Mouse (Mus musculus): Measurements from ENCODE around the gene Sema5a. TPM values are rescaled to one million over a fixed set of nuclear protein-coding genes. Genes with fewer than 3 reads are reported as not detected.
A peak's percentile ranks its signal among the peaks of the same experiment; 100 is the strongest.

The Sema5a gene
- polyA plus RNA-seq, 1 experiment from 2014 or later: 26.8 TPM

DNA sequence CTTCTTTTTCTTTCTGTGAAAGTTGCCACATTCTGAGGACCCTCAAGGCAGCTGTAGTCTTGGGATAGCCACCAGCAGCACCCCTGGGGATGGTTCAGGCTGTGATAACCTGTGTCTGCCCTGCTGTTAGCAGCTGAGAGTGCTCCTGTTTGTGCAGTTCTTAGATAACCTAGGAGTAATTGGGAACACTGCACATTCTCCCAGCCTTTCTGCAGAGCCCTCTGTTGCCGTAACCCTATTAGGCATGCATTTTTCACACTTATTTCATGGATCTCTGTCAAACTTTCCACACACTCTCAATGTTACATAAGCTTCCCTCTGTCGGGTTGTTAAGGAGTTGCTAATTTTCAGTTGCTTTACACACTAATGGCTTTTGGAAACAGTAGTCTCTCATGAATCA is 34.0 kb downstream of the Sema5a start:
- Histone ChIP-seq H3K27me3 (no peaks in the 10 kb centered on the region), H3K27ac (no peak overlapping the region), H3K4me2 (no peak overlapping the region), H3K9me3 (no peaks in the 10 kb centered on the region), H3K9ac (no peak overlapping the region), H3K4me3 (no peak overlapping the region), H3K36me3 (no peaks in the 10 kb centered on the region), H3K4me1 (peaks cover 15% of the 10 kb centered on the region; the same call in 1 of the 2 replicates)
- WGBS: 31% methylated on average over 2 of the region's 2 CpGs
- ATAC-seq (ENCODE audit: insufficient number of reproducible peaks, low FRiP score, low TSS enrichment, low read depth): no peak

DNA sequence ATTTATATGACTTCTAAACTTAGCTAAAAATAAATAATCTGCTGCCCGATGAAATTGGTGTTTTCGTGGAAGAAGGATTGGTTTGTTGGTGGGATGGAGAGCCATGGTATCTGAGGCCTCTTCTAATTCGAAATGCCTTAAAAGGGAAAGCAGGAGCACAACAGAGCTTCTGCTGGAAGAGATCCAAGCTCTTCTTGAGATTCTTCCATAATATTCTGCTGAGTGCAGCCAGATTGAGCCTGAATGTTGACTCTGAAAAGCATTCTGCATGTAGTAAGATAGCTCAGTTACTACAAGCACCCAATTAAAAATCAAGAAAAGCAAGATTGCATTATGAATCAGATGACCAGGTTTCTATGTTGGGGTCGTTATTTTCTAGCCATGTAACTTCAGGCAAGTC is 36.8 kb downstream of the Sema5a start:
- Histone ChIP-seq H3K36me3 (no peaks in the 10 kb centered on the region), H3K4me2 (no peak overlapping the region), H3K27me3 (no peaks in the 10 kb centered on the region), H3K4me1 (peaks cover 8% of the 10 kb centered on the region; the same call in 1 of the 2 replicates), H3K4me3 (no peak overlapping the region), H3K27ac (no peak overlapping the region), H3K9me3 (no peaks in the 10 kb centered on the region), H3K9ac (no peak overlapping the region)
- ATAC-seq (ENCODE audit: insufficient number of reproducible peaks, low FRiP score, low TSS enrichment, low read depth): no peak
- WGBS: 80% methylated on average over 4 of the region's 4 CpGs

- ATAC-seq (ENCODE audit: insufficient number of reproducible peaks, low FRiP score, low TSS enrichment, low read depth): no peak
- Histone ChIP-seq H3K27ac (no peak overlapping the region), H3K4me2 (no peak overlapping the region), H3K36me3 (no peaks in the 10 kb centered on the region), H3K27me3 (no peaks in the 10 kb centered on the region), H3K4me1 (peaks cover 8% of the 10 kb centered on the region), H3K9me3 (no peaks in the 10 kb centered on the region), H3K9ac (no peak overlapping the region), H3K4me3 (no peak overlapping the region)
- WGBS: 69% methylated on average over 2 of the region's 2 CpGs
Observed at GRCm38 (mm10) chr15:32284688-32285087, 40.1 kb downstream of the Sema5a start.

GRCm38 (mm10) chr15:32286296-32286695 is 41.7 kb downstream of the Sema5a start:
- no peaks in the 10 kb centered on the region for H3K27me3 ChIP-seq
- WGBS: 75% methylated on average over 3 of the region's 3 CpGs
- H3K4me3 ChIP-seq: no peak overlapping the region
- H3K9me3 ChIP-seq: no peaks in the 10 kb centered on the region
- ATAC-seq (ENCODE audit: insufficient number of reproducible peaks, low FRiP score, low TSS enrichment, low read depth): no peak
- H3K36me3 ChIP-seq: no peaks in the 10 kb centered on the region
- H3K4me1 ChIP-seq: peaks cover 8% of the 10 kb centered on the region
- H3K27ac ChIP-seq: no peak overlapping the region
- H3K4me2 ChIP-seq: no peak overlapping the region
- no peak overlapping the region for H3K9ac ChIP-seq

DNA sequence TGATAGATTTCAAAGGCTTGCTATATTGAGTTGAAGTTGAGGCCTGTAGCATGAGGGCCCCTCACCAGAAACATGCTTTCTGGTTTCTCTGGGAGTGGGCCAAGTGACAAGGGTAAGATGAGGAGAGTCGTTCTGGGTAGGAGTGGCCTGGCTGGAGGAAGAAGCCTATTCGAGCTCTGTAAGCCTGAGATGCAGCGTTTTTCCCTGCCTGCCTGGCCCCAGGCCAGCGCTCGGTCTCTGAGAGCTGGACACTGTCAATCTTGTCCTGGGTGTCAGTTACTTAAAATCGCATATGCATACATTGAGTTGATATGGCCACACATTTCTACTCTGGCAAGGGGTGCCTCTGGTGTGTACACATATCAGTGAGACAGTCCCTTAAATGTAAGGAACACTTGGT is 43.9 kb downstream of the Sema5a start:
- Histone ChIP-seq H3K9me3 (no peaks in the 10 kb centered on the region), H3K4me3 (no peak overlapping the region), H3K4me1 (peaks cover 8% of the 10 kb centered on the region), H3K27me3 (no peaks in the 10 kb centered on the region), H3K36me3 (no peaks in the 10 kb centered on the region), H3K4me2 (no peak overlapping the region), H3K27ac (no peak overlapping the region), H3K9ac (no peak overlapping the region)
- WGBS: 33% methylated on average over 6 of the region's 6 CpGs
- ATAC-seq (ENCODE audit: insufficient number of reproducible peaks, low FRiP score, low TSS enrichment, low read depth): peak; percentile 10; the same call in 1 of the 2 replicates

GRCm38 (mm10) chr15:32291000-32291399 is 46.4 kb downstream of the Sema5a start:
- Histone ChIP-seq H3K27ac (no peak overlapping the region), H3K4me3 (no peak overlapping the region), H3K4me1 (peaks cover 8% of the 10 kb centered on the region), H3K36me3 (no peaks in the 10 kb centered on the region), H3K9me3 (no peaks in the 10 kb centered on the region), H3K9ac (no peak overlapping the region), H3K4me2 (no peak overlapping the region), H3K27me3 (no peaks in the 10 kb centered on the region)
- WGBS: 67% methylated on average over 3 of the region's 3 CpGs
- no peak for ATAC-seq (ENCODE audit: insufficient number of reproducible peaks, low FRiP score, low TSS enrichment, low read depth)

DNA sequence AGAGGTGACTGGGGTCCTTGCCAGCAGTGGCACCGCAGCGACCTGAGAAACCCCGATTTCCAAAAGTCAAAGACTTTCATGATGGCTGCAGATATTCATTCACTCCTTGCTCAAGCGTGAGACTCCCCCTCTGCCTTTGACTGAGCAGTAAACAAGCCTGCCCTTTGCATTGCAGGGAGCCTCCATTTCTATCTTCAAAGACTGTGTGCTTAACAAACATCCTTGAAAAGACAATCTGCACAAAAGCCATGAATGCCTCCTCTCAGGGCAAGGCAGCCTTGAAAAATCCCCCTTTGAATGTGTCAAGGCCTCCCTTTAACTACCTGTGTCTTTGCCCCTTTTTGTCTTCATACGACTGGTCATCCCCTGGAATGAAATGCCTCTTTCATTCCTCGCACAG is 51.9 kb downstream of the Sema5a start:
- H3K4me1 ChIP-seq: no peaks in the 10 kb centered on the region
- no peak overlapping the region for H3K27ac ChIP-seq
- H3K36me3 ChIP-seq: no peaks in the 10 kb centered on the region
- ATAC-seq (ENCODE audit: insufficient number of reproducible peaks, low FRiP score, low TSS enrichment, low read depth): no peak
- no peaks in the 10 kb centered on the region for H3K9me3 ChIP-seq
- H3K27me3 ChIP-seq: no peaks in the 10 kb centered on the region
- H3K4me2 ChIP-seq: no peak overlapping the region
- no peak overlapping the region for H3K9ac ChIP-seq
- H3K4me3 ChIP-seq: no peak overlapping the region
- 86% methylated on average over 6 of the region's 6 CpGs for WGBS

DNA sequence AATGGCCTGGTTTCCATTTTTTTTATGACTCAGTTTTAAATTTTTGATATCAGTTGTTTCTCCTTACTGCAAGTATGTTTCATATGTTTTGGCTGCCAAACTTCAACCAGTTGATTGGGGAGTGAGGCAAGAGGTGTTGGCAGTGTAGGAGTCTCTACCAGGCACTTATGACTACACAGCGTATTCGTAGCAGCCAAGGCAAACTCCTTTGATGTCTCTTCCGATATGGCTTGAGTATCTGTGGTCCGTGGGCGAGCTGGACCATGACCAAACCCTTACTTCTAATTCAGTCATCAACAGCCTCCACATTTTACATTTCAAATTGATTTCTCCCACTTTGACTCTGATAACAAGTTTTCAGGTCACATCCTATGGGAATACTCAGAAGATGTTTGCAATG is 52.7 kb downstream of the Sema5a start:
- H3K27me3 ChIP-seq: no peaks in the 10 kb centered on the region
- no peaks in the 10 kb centered on the region for H3K9me3 ChIP-seq
- no peak overlapping the region for H3K9ac ChIP-seq
- no peak overlapping the region for H3K4me2 ChIP-seq
- H3K4me3 ChIP-seq: no peak overlapping the region
- no peaks in the 10 kb centered on the region for H3K4me1 ChIP-seq
- no peak for ATAC-seq (ENCODE audit: insufficient number of reproducible peaks, low FRiP score, low TSS enrichment, low read depth)
- H3K27ac ChIP-seq: no peak overlapping the region
- WGBS: 80% methylated on average over 5 of the region's 5 CpGs
- H3K36me3 ChIP-seq: no peaks in the 10 kb centered on the region

DNA sequence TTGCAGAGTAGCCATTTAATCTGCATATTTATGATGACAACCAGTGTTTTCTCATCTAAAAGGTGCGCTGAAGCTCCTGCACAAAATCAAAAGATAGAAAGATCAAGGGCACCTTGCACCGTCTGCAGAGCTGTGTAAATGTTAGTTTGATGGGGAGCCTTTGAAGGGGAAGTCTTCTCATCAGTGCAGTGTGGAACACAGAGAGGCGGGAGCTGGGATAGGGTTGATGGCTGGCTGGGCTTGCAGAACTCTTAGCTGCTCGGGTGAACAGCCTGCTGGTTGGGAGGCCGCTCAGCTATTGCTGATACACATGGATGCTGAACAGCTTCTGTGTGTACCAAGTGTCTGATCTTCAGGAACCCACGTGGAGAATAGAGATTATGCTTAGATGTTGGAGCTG is 53.9 kb downstream of the Sema5a start:
- H3K4me3 ChIP-seq: no peak overlapping the region
- no peaks in the 10 kb centered on the region for H3K9me3 ChIP-seq
- no peak overlapping the region for H3K4me2 ChIP-seq
- no peak overlapping the region for H3K9ac ChIP-seq
- 65% methylated on average over 6 of the region's 6 CpGs for WGBS
- no peaks in the 10 kb centered on the region for H3K4me1 ChIP-seq
- no peak overlapping the region for H3K27ac ChIP-seq
- no peaks in the 10 kb centered on the region for H3K36me3 ChIP-seq
- ATAC-seq (ENCODE audit: insufficient number of reproducible peaks, low FRiP score, low TSS enrichment, low read depth): no peak
- H3K27me3 ChIP-seq: no peaks in the 10 kb centered on the region

GRCm38 (mm10) chr15:32300991-32301390 is 56.4 kb downstream of the Sema5a start:
- Histone ChIP-seq H3K9me3 (no peaks in the 10 kb centered on the region), H3K36me3 (0 out of 2 replicates have a peak, but pooled peaks cover 3% of the 10 kb centered on the region), H3K4me2 (no peak overlapping the region), H3K9ac (no peak overlapping the region), H3K4me3 (no peak overlapping the region), H3K27ac (no peak overlapping the region), H3K27me3 (no peaks in the 10 kb centered on the region), H3K4me1 (no peaks in the 10 kb centered on the region)
- ATAC-seq (ENCODE audit: insufficient number of reproducible peaks, low FRiP score, low TSS enrichment, low read depth): no peak
- 43% methylated on average over 4 of the region's 4 CpGs for WGBS

DNA sequence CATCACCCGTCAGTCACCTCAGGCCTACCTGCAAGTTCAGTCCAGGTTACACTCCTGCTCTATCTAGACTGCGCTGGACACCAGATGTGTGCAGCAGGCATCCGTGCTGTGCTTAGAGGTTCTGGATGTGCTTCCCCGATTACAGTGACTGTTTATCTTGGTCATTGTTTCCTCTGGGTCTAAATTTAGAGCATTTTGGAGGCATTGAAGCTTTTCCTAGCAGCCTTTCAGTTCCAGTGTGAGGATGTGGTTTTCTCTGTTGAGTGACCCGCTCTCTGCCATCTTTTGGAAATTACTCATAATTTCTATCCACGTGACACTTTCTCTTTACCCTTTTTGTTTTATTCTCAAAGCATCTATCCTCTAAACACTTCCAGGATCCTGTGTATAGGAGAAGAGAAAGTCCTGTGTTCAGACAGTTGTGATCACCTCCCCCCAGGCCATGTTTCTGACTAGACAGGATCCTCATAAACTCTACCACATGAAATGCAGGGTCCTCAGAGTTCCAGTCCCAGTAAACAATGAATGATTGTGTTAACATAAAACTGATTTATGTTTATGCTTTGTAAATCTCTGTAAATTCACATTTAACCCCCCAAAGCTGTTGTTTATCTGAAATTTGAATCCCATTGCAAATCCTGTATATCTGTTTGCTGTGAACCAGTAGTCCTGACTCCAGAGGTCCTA is 62.1 kb downstream of the Sema5a start:
- Histone ChIP-seq H3K4me3 (no peak overlapping the region), H3K27ac (no peak overlapping the region), H3K36me3 (0 out of 2 replicates have a peak, but pooled peaks cover 3% of the 10 kb centered on the region), H3K4me1 (no peaks in the 10 kb centered on the region; the same call in 1 of the 2 replicates), H3K9me3 (no peaks in the 10 kb centered on the region), H3K27me3 (no peaks in the 10 kb centered on the region), H3K4me2 (no peak overlapping the region), H3K9ac (no peak overlapping the region)
- ATAC-seq (ENCODE audit: insufficient number of reproducible peaks, low FRiP score, low TSS enrichment, low read depth): no peak
- WGBS: 66% methylated on average over 6 of the region's 6 CpGs

DNA sequence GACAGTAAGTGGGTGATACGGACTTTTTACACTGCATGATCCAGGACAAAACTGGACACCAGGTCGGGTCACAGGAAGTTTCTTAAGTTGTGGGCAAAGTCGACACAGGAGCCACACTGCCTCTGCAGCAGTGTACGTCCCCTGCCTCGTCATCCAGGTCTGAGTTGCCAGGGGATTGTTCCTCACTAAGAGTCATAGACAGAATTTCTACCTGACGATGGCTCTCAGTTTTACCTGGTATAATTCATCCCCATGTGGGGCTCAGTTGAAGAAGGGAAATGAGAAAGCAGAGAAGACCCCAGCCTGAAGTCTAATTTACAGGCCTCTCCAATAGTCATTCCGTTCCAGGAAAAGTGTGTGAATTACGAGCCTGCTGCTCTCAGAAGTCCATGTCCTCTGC is 66.2 kb downstream of the Sema5a start:
- no peak for ATAC-seq (ENCODE audit: insufficient number of reproducible peaks, low FRiP score, low TSS enrichment, low read depth)
- Histone ChIP-seq H3K27ac (no peak overlapping the region), H3K27me3 (no peaks in the 10 kb centered on the region), H3K36me3 (no peaks in the 10 kb centered on the region), H3K4me1 (peaks cover 4% of the 10 kb centered on the region; the same call in 1 of the 2 replicates), H3K4me3 (no peak overlapping the region), H3K9ac (no peak overlapping the region), H3K9me3 (no peaks in the 10 kb centered on the region), H3K4me2 (no peak overlapping the region)
- 55% methylated on average over 8 of the region's 8 CpGs for WGBS

DNA sequence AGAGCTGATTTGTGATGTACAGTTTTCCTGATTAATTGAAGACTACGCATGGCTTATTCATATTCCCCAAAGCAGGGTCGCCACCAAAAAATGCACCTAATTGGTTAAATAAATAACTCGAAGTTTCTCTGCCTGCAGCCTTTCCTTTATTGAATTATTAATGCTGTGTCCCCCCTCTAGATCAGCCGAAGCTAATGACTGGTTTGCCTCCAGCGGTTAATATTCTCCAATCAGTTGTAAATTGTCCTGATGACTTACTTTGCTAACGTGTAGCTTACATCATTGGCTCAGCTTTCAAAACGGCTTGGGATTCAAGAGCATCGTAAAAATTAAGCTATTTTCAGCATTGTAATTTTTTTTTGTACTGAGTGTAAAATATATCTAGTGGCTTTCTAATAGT is 66.7 kb downstream of the Sema5a start:
- Histone ChIP-seq H3K4me3 (no peak overlapping the region), H3K4me2 (no peak overlapping the region), H3K27ac (no peak overlapping the region), H3K36me3 (no peaks in the 10 kb centered on the region), H3K9ac (no peak overlapping the region), H3K9me3 (no peaks in the 10 kb centered on the region), H3K4me1 (peaks cover 4% of the 10 kb centered on the region; the same call in 1 of the 2 replicates), H3K27me3 (no peaks in the 10 kb centered on the region)
- ATAC-seq (ENCODE audit: insufficient number of reproducible peaks, low FRiP score, low TSS enrichment, low read depth): no peak
- WGBS: 38% methylated on average over 8 of the region's 8 CpGs
